Mouse (Mus musculus) testis, adult 2 months (tissue): ENCODE results near the gene Ak2. TPM values are rescaled to one million over a fixed set of nuclear protein-coding genes. Genes with fewer than 3 reads are reported as not detected.

ENCODE experiments used
- H3K27ac ChIP-seq: fragments of 200-500 bp; 2 replicates; pipeline ENCODE4 v1.5.1; 2012; ENCODE audit warnings: low read depth, low read length; ENCODE audit not compliant: control insufficient read depth, insufficient read depth
- H3K27me3 ChIP-seq: fragments of 200-500 bp; 2 replicates; pipeline ENCODE4 v1.6.1; 2012; ENCODE audit warnings: mild to moderate bottlenecking, low read length, moderate library complexity; ENCODE audit not compliant: control insufficient read depth, insufficient read depth
- H3K36me3 ChIP-seq: fragments of 200-500 bp; 2 replicates; pipeline ENCODE4 v1.6.1; 2012; ENCODE audit warnings: mild to moderate bottlenecking, low read length; ENCODE audit not compliant: control insufficient read depth, insufficient read depth
- H3K4me1 ChIP-seq: fragments of 200-500 bp; 2 replicates; pipeline ENCODE4 v1.6.1; 2012; ENCODE audit warnings: low read length; ENCODE audit not compliant: control insufficient read depth, insufficient read depth
- H3K4me3 ChIP-seq: fragments of 200-500 bp; 2 replicates; pipeline ENCODE4 v1.5.1; 2012; ENCODE audit warnings: low read depth, mild to moderate bottlenecking, low read length, moderate library complexity, mixed read lengths; ENCODE audit not compliant: control insufficient read depth
- CTCF ChIP-seq: fragments of 200-500 bp; IDR thresholded peaks from 2 replicates; pipeline ENCODE4 v1.5.1; 2012; ENCODE audit warnings: low read depth, mild to moderate bottlenecking, inconsistent platforms, low read length, moderate library complexity; ENCODE audit not compliant: control insufficient read depth, insufficient read depth, insufficient replicate concordance
- POLR2A ChIP-seq: fragments of 200-500 bp; IDR thresholded peaks from 2 replicates; pipeline ENCODE4 v1.6.1; 2012; ENCODE audit warnings: low read depth, mild to moderate bottlenecking, inconsistent platforms, low read length, moderate library complexity; ENCODE audit not compliant: control insufficient read depth
- polyA plus RNA-seq: library from polyadenylated mRNA; depleted of rRNA; stranded (reverse); fragments of >200 nt; gene quantifications from 2 replicates; pipeline ENCODE4 v1.2.3, GENCODE M21; 2012; rRNA removed

Gene Ak2
- 98.0 and 115 TPM in 2 replicates for polyA plus RNA-seq

DNA sequence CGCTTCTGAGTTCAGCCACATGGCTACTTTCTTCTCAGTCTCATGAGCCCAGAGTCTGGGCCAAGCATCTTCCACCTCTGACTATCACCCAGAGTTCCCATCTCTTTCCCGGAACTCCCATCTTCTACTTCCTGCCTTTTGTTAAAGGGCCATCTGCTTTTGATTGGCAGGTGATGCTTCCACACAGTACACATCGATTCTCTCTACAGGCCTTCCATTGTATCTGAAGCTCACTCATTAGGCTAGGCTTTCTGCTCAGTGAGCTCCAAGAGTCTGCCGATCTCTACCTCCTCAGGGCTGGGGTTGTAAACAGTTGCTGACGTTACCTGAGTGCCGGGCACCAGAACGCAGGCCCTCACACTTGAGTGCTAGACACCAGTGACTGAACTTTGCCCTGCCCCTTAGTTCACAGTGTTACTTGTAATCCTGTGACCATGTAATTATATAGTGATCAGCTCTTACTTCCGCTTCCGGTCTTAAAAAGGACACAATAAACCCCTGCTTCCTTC lies at the start of gene Ak2:
Gene Ak2 (plus strand): TSS at position 459 of the 509 bp plus-strand sequence.
- no peaks in the 10 kb centered on the region for H3K36me3 ChIP-seq
- TF ChIP-seq CTCF, result no peak
- TF ChIP-seq POLR2A, result no peak
- peaks cover 17% of the 10 kb centered on the region for H3K4me1 ChIP-seq
- peak within 1 kb of the TSS; percentile 96; the same call in 1 of the 2 replicates for H3K4me3 ChIP-seq
- H3K27ac ChIP-seq, result peak within 1 kb of the TSS; percentile 90
- H3K27me3 ChIP-seq, result no peaks in the 10 kb centered on the region

DNA sequence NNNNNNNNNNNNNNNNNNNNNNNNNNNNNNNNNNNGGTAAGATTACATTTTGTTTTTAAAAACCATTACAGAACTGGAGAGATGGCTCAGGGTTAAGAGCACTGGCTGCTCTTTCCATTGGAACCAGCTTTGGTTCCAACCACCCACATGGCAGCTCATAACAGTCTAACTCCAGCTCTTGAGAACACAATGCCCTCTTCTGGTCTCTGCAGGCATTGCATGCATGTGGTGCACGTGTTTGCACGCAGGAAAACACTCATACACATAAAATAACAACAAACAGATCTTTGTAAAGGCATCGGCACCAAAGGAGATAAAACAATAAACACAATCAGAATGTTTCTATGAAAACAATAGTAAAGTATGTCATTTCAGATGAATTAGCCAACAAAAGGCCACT lies 49.4 kb upstream of the Ak2 start:
- TF ChIP-seq CTCF (peak; percentile 38; the same call in 1 of the 2 replicates), POLR2A (no peak)
- Histone ChIP-seq H3K4me3 (no peak overlapping the region), H3K36me3 (no peaks in the 10 kb centered on the region), H3K4me1 (peaks cover 6% of the 10 kb centered on the region), H3K27ac (no peak overlapping the region), H3K27me3 (no peaks in the 10 kb centered on the region)

DNA sequence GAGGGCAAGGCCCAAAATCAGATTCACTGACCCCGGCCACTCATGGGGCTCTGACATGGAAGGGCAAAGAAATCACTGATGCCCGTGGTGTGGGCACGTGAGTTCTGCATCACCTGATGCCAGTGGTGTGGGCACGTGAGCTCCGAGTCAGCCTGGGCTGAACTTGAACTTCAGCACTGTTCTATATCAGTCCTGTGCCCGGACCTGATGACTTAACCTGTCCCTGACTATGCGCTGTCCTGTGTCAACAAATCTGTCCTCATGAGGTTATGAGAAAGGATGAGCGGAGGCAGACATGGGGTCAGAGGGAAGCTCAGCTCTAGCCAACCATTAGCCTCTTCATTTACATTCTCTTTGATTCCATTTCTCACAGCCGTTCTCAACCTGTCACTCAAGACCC lies 45.0 kb upstream of the Ak2 start:
- TF ChIP-seq POLR2A (no peak), CTCF (no peak)
- H3K36me3 ChIP-seq, result no peaks in the 10 kb centered on the region
- peak overlapping the region; percentile 77 for H3K4me3 ChIP-seq
- H3K27ac ChIP-seq, result no peak overlapping the region
- H3K27me3 ChIP-seq, result no peaks in the 10 kb centered on the region
- peaks cover 12% of the 10 kb centered on the region for H3K4me1 ChIP-seq

- H3K27ac ChIP-seq, result no peak overlapping the region
- TF ChIP-seq CTCF (no peak), POLR2A (peak; percentile 46; the same call in 1 of the 2 replicates)
- peaks cover 12% of the 10 kb centered on the region for H3K4me1 ChIP-seq
- H3K36me3 ChIP-seq, result no peaks in the 10 kb centered on the region
- H3K27me3 ChIP-seq, result no peaks in the 10 kb centered on the region
- H3K4me3 ChIP-seq, result peak overlapping the region; percentile 54
Observed at GRCm38 (mm10) chr4:128947326-128947933, 44.3 kb upstream of the Ak2 start.

GRCm38 (mm10) chr4:128948137-128948674 lies 43.6 kb upstream of the Ak2 start:
- no peak overlapping the region for H3K27ac ChIP-seq

GRCm38 (mm10) chr4:128949470-128950005 lies 42.2 kb upstream of the Ak2 start:
- Histone ChIP-seq H3K4me3 (no peak overlapping the region), H3K4me1 (peaks cover 12% of the 10 kb centered on the region), H3K36me3 (no peaks in the 10 kb centered on the region), H3K27ac (no peak overlapping the region), H3K27me3 (no peaks in the 10 kb centered on the region)
- TF ChIP-seq CTCF (no peak), POLR2A (no peak)

More at GRCm38 (mm10) chr4:128948137-128948674, 43.6 kb upstream of the Ak2 start:
- TF ChIP-seq POLR2A, result no peak
- TF ChIP-seq CTCF, result peak; percentile 63; the same call in 1 of the 2 replicates
- Histone ChIP-seq H3K36me3 (no peaks in the 10 kb centered on the region), H3K27me3 (no peaks in the 10 kb centered on the region), H3K4me3 (no peak overlapping the region), H3K4me1 (peaks cover 12% of the 10 kb centered on the region)

DNA sequence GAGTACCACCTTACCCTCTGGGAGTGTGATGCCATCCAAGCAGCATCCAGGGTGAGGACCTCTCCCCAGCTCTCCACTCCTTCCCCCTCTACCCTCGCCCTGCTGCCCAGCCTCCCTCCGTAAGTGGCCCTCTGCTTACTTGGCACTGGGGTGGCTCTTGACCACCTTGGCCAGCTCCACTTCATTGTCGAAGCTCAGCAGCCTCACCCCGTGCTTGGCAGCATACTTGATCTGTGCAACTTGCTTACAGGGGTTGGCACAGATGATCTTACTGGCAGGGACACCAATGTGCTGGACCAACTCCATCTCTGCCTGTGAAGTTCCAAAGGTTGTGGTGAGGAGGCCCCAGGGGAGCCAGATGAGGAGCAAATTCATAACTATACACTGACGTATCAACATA lies 41.3 kb upstream of the Ak2 start:
- Histone ChIP-seq H3K4me3 (no peak overlapping the region), H3K27ac (no peak overlapping the region), H3K27me3 (no peaks in the 10 kb centered on the region), H3K4me1 (peaks cover 12% of the 10 kb centered on the region), H3K36me3 (no peaks in the 10 kb centered on the region)
- no peak for TF ChIP-seq CTCF
- TF ChIP-seq POLR2A, result no peak
